Mouse (Mus musculus): ENCODE measurements around the gene Cox14. TPM values are rescaled to one million over a fixed set of nuclear protein-coding genes. Genes with fewer than 3 reads are reported as not detected.

The Cox14 gene
- total RNA-seq, 2 experiments from 2014 or later = 238 to 271 TPM

Other genes with a start within 250 kb of the Cox14 start
- gene Faim2, start 197.5 kb upstream of the Cox14 start, total RNA-seq (2021) = under 1 TPM; 0.22 to 0.28 TPM
- gene Aqp2, start 146.6 kb upstream of the Cox14 start, total RNA-seq (2021) = not detected
- 1 to 10 TPM in 1 of 2 experiments, under 1 TPM in 1; 0.30 to 2.5 TPM for gene Aqp5, start 134.8 kb upstream of the Cox14 start, total RNA-seq (2021)
- gene Aqp6, start 124.2 kb upstream of the Cox14 start, total RNA-seq (2021) = under 1 TPM in 1 of 2 experiments, not detected in 1; 0.25 TPM
- 1 to 10 TPM in 1 of 2 experiments, under 1 TPM in 1; 0.82 to 1.6 TPM for gene Racgap1, start 74.0 kb upstream of the Cox14 start, total RNA-seq (2021)
- under 1 TPM in 1 of 2 experiments, not detected in 1; 0.49 TPM for gene Asic1, start 55.2 kb upstream of the Cox14 start, total RNA-seq (2021)
- gene Smarcd1, start 23.5 kb upstream of the Cox14 start, total RNA-seq (2021) = 10 to 100 TPM; 18.6 to 19.0 TPM
- 1 to 10 TPM; 2.4 to 4.3 TPM for gene Gm17349, start 20.1 kb upstream of the Cox14 start, total RNA-seq (2021)
- 100 to 1,000 TPM in 1 of 2 experiments, 10 to 100 TPM in 1; 53.9 to 160 TPM for gene Gpd1, start 8.1 kb upstream of the Cox14 start, total RNA-seq (2021)
- 10 to 100 TPM; 16.6 to 19.9 TPM for gene Cers5, start 47.3 kb downstream of the Cox14 start, total RNA-seq (2021)
- gene Lima1, start 149.8 kb downstream of the Cox14 start, total RNA-seq (2021) = 10 to 100 TPM; 14.3 to 16.1 TPM
- gene Fam186a, start 241.4 kb downstream of the Cox14 start, total RNA-seq (2021) = under 1 TPM; 0.07 to 0.15 TPM
- 10 to 100 TPM; 55.7 to 58.9 TPM for gene Larp4, start 244.4 kb downstream of the Cox14 start, total RNA-seq (2021)